Mouse (Mus musculus) left cerebral cortex, postnatal 4 days (tissue): ENCODE data around the gene Acvr1b. TPM values are rescaled to one million over a fixed set of nuclear protein-coding genes. Genes with fewer than 3 reads are reported as not detected.

Experiments
- DNase-seq: peaks from one replicate; pipeline ENCODE4 v3.0.0-alpha.2; 2022
- intact Hi-C: fragments of 180-260 bp; cut with DNase I; formaldehyde crosslinking; loops from one replicate; pipeline ENCODE4 v1.15.1; 2025
- total RNA-seq, 2 experiments: library from RNA; stranded (reverse); gene quantifications; 2 replicates each; pipeline ENCODE4 v1.2.3; 2021

The Acvr1b gene
- total RNA-seq, 2 experiments from 2014 or later = 96.1 to 98.6 TPM

- intact Hi-C loops = no loop called here
These were observed 50.4 kb downstream of the Acvr1b start, which contains the start of gene Grasp for GRCm38 (mm10) chr15:101224006-101224906. Gene Grasp (plus strand): TSS chr15:101224188.

GRCm38 (mm10) chr15:101224977-101225376 is 51.1 kb downstream of the Acvr1b start:
- intact Hi-C loops = no loop called here
- DNase-seq = no peak

More at GRCm38 (mm10) chr15:101224006-101224906, 50.4 kb downstream of the Acvr1b start, which contains the start of gene Grasp:
- peak; percentile 81 for DNase-seq

GRCm38 (mm10) chr15:101227971-101228370 is 54.1 kb downstream of the Acvr1b start:
- intact Hi-C loops = no loop called here
- no peak for DNase-seq

GRCm38 (mm10) chr15:101228866-101229590 is 55.2 kb downstream of the Acvr1b start:
- intact Hi-C loops = no loop called here
- no peak for DNase-seq

GRCm38 (mm10) chr15:101230503-101230902 is 56.6 kb downstream of the Acvr1b start:
- DNase-seq = no peak
- intact Hi-C loops = no loop called here

GRCm38 (mm10) chr15:101230995-101231647 is 57.3 kb downstream of the Acvr1b start:
- intact Hi-C loops = no loop called here
- no peak for DNase-seq

- DNase-seq = no peak
These were observed 57.8 kb downstream of the Acvr1b start for GRCm38 (mm10) chr15:101231648-101232180.

GRCm38 (mm10) chr15:101232607-101233006 is 58.7 kb downstream of the Acvr1b start:
- intact Hi-C loops = no loop called here
- no peak for DNase-seq

More at GRCm38 (mm10) chr15:101231648-101232180, 57.8 kb downstream of the Acvr1b start:
- intact Hi-C loops = no loop called here

- DNase-seq = no peak
- intact Hi-C loops = no loop called here
These were observed 59.3 kb downstream of the Acvr1b start for GRCm38 (mm10) chr15:101233183-101233582.

- DNase-seq = no peak
- intact Hi-C loops = no loop called here
These were observed 59.9 kb downstream of the Acvr1b start for GRCm38 (mm10) chr15:101233641-101234275.

- no peak for DNase-seq
- intact Hi-C loops = no loop called here
These were observed 60.9 kb downstream of the Acvr1b start for GRCm38 (mm10) chr15:101234611-101235341.

GRCm38 (mm10) chr15:101235342-101235698 is 61.5 kb downstream of the Acvr1b start:
- DNase-seq = no peak
- intact Hi-C loops = no loop called here

- no peak for DNase-seq
- intact Hi-C loops = no loop called here
These were observed 62.0 kb downstream of the Acvr1b start for GRCm38 (mm10) chr15:101235728-101236327.

- intact Hi-C loops = no loop called here
These were observed 63.0 kb downstream of the Acvr1b start for GRCm38 (mm10) chr15:101236878-101237277.

GRCm38 (mm10) chr15:101238885-101239511 is 65.1 kb downstream of the Acvr1b start:
- intact Hi-C loops = loop anchor here (2.0 kb wide), 1 partner anchor 78 kb away; no protein-coding TSS in a partner anchor

More at GRCm38 (mm10) chr15:101236878-101237277, 63.0 kb downstream of the Acvr1b start:
- DNase-seq = peak; percentile 73

GRCm38 (mm10) chr15:101239821-101240220 is 66.0 kb downstream of the Acvr1b start:
- intact Hi-C loops = loop anchor here (1.0 to 2.0 kb wide), 2 partner anchors 43 to 77 kb away; no protein-coding TSS in a partner anchor
- no peak for DNase-seq

More at GRCm38 (mm10) chr15:101238885-101239511, 65.1 kb downstream of the Acvr1b start:
- DNase-seq = peak; percentile 71

GRCm38 (mm10) chr15:101240799-101241204 is 66.9 kb downstream of the Acvr1b start:
- DNase-seq = peak; percentile 81
- intact Hi-C loops = loop anchor here (1.0 kb wide), 1 partner anchor 42 kb away; no protein-coding TSS in a partner anchor

- intact Hi-C loops = no loop called here
- DNase-seq = no peak
These were observed 67.4 kb downstream of the Acvr1b start for GRCm38 (mm10) chr15:101241236-101241635.
